Mouse (Mus musculus) granulocyte monocyte progenitor cell, adult 5-6 weeks (primary cell): ENCODE measurements around the gene Gm5767. TPM values are rescaled to one million over a fixed set of nuclear protein-coding genes. Genes with fewer than 3 reads are reported as not detected.

Experiments
- ATAC-seq: replicated peaks from 2 replicates; pipeline ENCODE4 v1.8.0; 2016; ENCODE audit warnings: mild to moderate bottlenecking, moderate TSS enrichment, inconsistent platforms; ENCODE audit not compliant: poor library complexity, severe bottlenecking
- total RNA-seq, 2 experiments: library from RNA; stranded (forward) in 1 of 2; stranded (reverse) in 1 of 2; fragments of 200-712, 200-1000 nt in 1 of 2; fragments of >200 nt in 1 of 2; fragmentation: Nextera tagmentation in 1 of 2; gene quantifications; 2 replicates each; pipeline ENCODE4 v1.2.3; 2014 to 2017

The Gm5767 gene
- total RNA-seq (2014; fragmentation: Nextera tagmentation) (not detected in 2 replicates), total RNA-seq (2017) (not detected in 2 replicates)

GRCm38 (mm10) chr16:8680470-8680869 is at the start of gene Gm5767:
Gene Gm5767, plus strand, starts transcription at chr16:8680770.
- ATAC-seq: no peak

GRCm38 (mm10) chr16:8631428-8631827 is 49.1 kb upstream of the Gm5767 start:
- ATAC-seq: peak; percentile 59

- peak; percentile 21 for ATAC-seq
These were observed 43.7 kb upstream of the Gm5767 start for GRCm38 (mm10) chr16:8636867-8637216.

GRCm38 (mm10) chr16:8637217-8638051 is 43.1 kb upstream of the Gm5767 start, which contains the start of the genes Pmm2 and Tmem186:
Gene Pmm2, plus strand, starts transcription at chr16:8637674.
Gene Tmem186, minus strand, starts transcription at chr16:8637712.
- peak; percentile 81 for ATAC-seq

- 0 out of 2 replicates have a peak, but pooled peaks have one; percentile 4 for ATAC-seq
These were observed 42.4 kb upstream of the Gm5767 start for GRCm38 (mm10) chr16:8638131-8638530.

- no peak for ATAC-seq
These were observed 40.9 kb upstream of the Gm5767 start for GRCm38 (mm10) chr16:8639466-8640191.

- peak; percentile 86 for ATAC-seq
These were observed 36.7 kb upstream of the Gm5767 start for GRCm38 (mm10) chr16:8643855-8644254.

GRCm38 (mm10) chr16:8645546-8645945 is 35.0 kb upstream of the Gm5767 start:
- ATAC-seq: no peak

- ATAC-seq: no peak
These were observed 30.6 kb upstream of the Gm5767 start for GRCm38 (mm10) chr16:8650007-8650406.

- no peak for ATAC-seq
These were observed 25.5 kb upstream of the Gm5767 start for GRCm38 (mm10) chr16:8655108-8655507.

- ATAC-seq: peak; percentile 26; the same call in 1 of the 2 replicates
These were observed 25.0 kb upstream of the Gm5767 start for GRCm38 (mm10) chr16:8655599-8655998.

GRCm38 (mm10) chr16:8656256-8656655 is 24.3 kb upstream of the Gm5767 start:
- no peak for ATAC-seq

GRCm38 (mm10) chr16:8658349-8658748 is 22.2 kb upstream of the Gm5767 start:
- ATAC-seq: no peak

- ATAC-seq: no peak
These were observed 21.8 kb upstream of the Gm5767 start for GRCm38 (mm10) chr16:8658764-8659163.

- no peak for ATAC-seq
These were observed 17.5 kb upstream of the Gm5767 start for GRCm38 (mm10) chr16:8663022-8663421.

- no peak for ATAC-seq
These were observed 16.7 kb upstream of the Gm5767 start for GRCm38 (mm10) chr16:8663606-8664539.

- ATAC-seq: no peak
These were observed 15.2 kb upstream of the Gm5767 start for GRCm38 (mm10) chr16:8665367-8665766.

GRCm38 (mm10) chr16:8666452-8666851 is 14.1 kb upstream of the Gm5767 start:
- ATAC-seq: peak; percentile 20; the same call in 1 of the 2 replicates

GRCm38 (mm10) chr16:8667261-8667660 is 13.3 kb upstream of the Gm5767 start:
- peak; percentile 56 for ATAC-seq

GRCm38 (mm10) chr16:8667814-8668213 is 12.8 kb upstream of the Gm5767 start:
- no peak for ATAC-seq
